Mouse (Mus musculus): ENCODE measurements around the gene Dock8. TPM values are rescaled to one million over a fixed set of nuclear protein-coding genes. Genes with fewer than 3 reads are reported as not detected.

Gene Dock8
- total RNA-seq (2021), result 10 to 100 TPM; 11.4 to 13.9 TPM

GRCm38 (mm10) chr19:24999201-24999886, at the start of gene Dock8:
Gene Dock8, plus strand, starts transcription at chr19:24999534.
- DNase-seq, result peak; percentile 74

GRCm38 (mm10) chr19:24958531-24958930, 40.8 kb upstream of the Dock8 start:
- DNase-seq, result peak; percentile 13

GRCm38 (mm10) chr19:24961172-24961962, 38.0 kb upstream of the Dock8 start, which contains the start of gene Cbwd1:
Gene Cbwd1, minus strand, starts transcription at chr19:24961610.
- peak; percentile 98 for DNase-seq

- no peak for DNase-seq
Measured at GRCm38 (mm10) chr19:24966203-24966602, 33.1 kb upstream of the Dock8 start.

- no peak for DNase-seq
Measured at GRCm38 (mm10) chr19:24966941-24967340, 32.4 kb upstream of the Dock8 start.

GRCm38 (mm10) chr19:24971307-24971706, 28.0 kb upstream of the Dock8 start:
- DNase-seq, result no peak

- DNase-seq, result no peak
Measured at GRCm38 (mm10) chr19:24972701-24973390, 26.5 kb upstream of the Dock8 start.

GRCm38 (mm10) chr19:24977991-24978390, 21.3 kb upstream of the Dock8 start:
- no peak for DNase-seq

- DNase-seq, result no peak
Measured at GRCm38 (mm10) chr19:24978852-24979842, 20.2 kb upstream of the Dock8 start.

GRCm38 (mm10) chr19:24981294-24981693, 18.0 kb upstream of the Dock8 start:
- peak; percentile 9 for DNase-seq

GRCm38 (mm10) chr19:24983050-24983449, 16.3 kb upstream of the Dock8 start:
- DNase-seq, result no peak

- DNase-seq, result no peak
Measured at GRCm38 (mm10) chr19:24983857-24984498, 15.4 kb upstream of the Dock8 start.

GRCm38 (mm10) chr19:24985045-24985444, 14.3 kb upstream of the Dock8 start:
- DNase-seq, result no peak

- DNase-seq, result no peak
Measured at GRCm38 (mm10) chr19:24987355-24987754, 12.0 kb upstream of the Dock8 start.

- peak; percentile 25 for DNase-seq
Measured at GRCm38 (mm10) chr19:24988831-24989230, 10.5 kb upstream of the Dock8 start.

GRCm38 (mm10) chr19:24990138-24990822, 9.1 kb upstream of the Dock8 start:
- no peak for DNase-seq

- peak; percentile 8 for DNase-seq
Measured at GRCm38 (mm10) chr19:24993526-24993925, 5.8 kb upstream of the Dock8 start.

- DNase-seq, result peak; percentile 18
Measured at GRCm38 (mm10) chr19:24994900-24995299, 4.4 kb upstream of the Dock8 start.

- DNase-seq, result no peak
Measured at GRCm38 (mm10) chr19:24996815-24997704, 2.3 kb upstream of the Dock8 start.

- DNase-seq, result no peak
Measured at GRCm38 (mm10) chr19:24998561-24998960, 773 bp upstream of the Dock8 start.

Data from heart, postnatal 4 days (tissue).